Mouse (Mus musculus): ENCODE results near the gene Mtcl1. TPM values are rescaled to one million over a fixed set of nuclear protein-coding genes. Genes with fewer than 3 reads are reported as not detected.

Mtcl1 gene
- polyA plus RNA-seq, 2 experiments: 0.08 TPM; not detected in 1

DNA sequence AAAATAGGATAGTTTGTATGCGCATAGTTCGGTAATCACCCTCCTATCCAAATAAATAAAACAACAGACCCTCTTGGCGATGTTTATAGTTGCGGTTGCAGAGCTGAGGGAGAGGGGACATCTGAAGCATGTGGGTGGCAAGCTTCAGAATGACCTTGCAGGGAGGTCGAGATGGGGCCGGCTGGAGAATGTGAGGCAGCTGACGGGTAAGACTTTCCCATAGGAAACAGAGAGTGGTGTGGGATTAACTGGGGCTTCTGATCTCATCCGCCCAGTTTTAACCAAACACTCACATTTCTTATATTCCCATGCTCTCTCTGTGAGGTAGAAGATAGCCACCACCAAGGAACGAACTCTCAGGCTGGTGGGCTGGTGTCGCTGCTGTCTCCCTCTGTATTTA, 134.1 kb downstream of the Mtcl1 start:
- ATAC-seq (ENCODE audit: insufficient read depth): no peak
- no peak for TF ChIP-seq CTCF (IDR thresholded peaks at IDR 0.05; ENCODE audit: low read depth)
- no peak for TF ChIP-seq EP300 (IDR thresholded peaks at IDR 0.05; ENCODE audit: low read depth)
- no peak for DNase-seq (ENCODE audit: low read depth in 3 of 3, low spot score in 3 of 3)
- no peaks in the 10 kb centered on the region for H3K9me3 ChIP-seq (ENCODE audit: control insufficient read depth, low read length)
- no peak overlapping the region for H3K4me3 ChIP-seq (ENCODE audit: insufficient read depth in 1 of 2, low read depth in 2 of 2, low read length in 2 of 2)
- peaks cover 0 to 2% of the 10 kb centered on the region in 2 experiments; a peak in 1 of 4 replicates for H3K4me1 ChIP-seq (replicated peaks; ENCODE audit: control insufficient read depth in 2 of 2, insufficient read depth in 2 of 2, low read length in 1 of 2)
- no peak overlapping the region for H3K4me2 ChIP-seq (ENCODE audit: low read depth)
- H3K9ac ChIP-seq (replicated peaks): no peak overlapping the region
- H3K27me3 ChIP-seq (ENCODE audit: control insufficient read depth, insufficient read depth, low read length): no peaks in the 10 kb centered on the region
- no peak overlapping the region for H3K27ac ChIP-seq
- H3K36me3 ChIP-seq (replicated peaks; ENCODE audit: control insufficient read depth, insufficient read depth, low read depth): no peaks in the 10 kb centered on the region
- 20% methylated on average over 10 of the region's 10 CpGs for WGBS (ENCODE audit: insufficient replicate concordance)

DNA sequence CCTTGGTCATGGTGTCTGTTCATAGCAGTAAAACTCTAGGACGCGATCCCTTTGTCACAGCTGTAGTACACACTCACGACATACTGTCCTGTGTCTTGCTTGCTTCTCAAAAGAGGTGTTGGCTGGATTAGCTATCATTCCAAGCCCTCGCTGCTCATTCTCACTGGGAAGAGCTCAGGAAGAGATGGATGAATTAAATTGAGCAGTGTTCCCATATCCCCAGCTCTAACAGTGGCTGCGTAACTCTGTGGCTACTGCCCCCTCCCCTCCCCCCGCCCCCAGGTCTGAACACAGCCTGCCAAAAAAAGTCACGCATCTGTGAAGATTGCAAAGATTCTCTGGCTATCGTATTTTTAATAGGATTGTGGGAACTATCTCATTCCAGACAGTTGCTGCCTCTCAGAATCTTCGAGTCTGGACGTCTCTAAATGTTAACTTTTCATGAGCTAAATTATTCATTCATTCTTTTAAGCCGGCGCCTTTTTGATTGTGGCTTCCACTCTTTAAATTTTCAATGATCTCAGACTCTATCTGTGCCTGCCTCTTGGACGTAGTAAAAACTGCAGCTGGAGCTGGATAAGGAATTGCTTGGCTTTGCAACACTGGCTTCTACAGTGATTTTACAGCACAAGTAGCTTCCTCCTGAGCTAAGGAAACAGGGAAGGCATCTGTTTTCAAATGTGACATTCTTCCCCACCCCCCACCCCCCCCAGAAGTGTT, 134.8 kb downstream of the Mtcl1 start:
- WGBS (ENCODE audit: insufficient replicate concordance): 49% methylated on average over 13 of the region's 13 CpGs
- Histone ChIP-seq H3K4me1 (replicated peaks; ENCODE audit: control insufficient read depth in 2 of 2, insufficient read depth in 2 of 2, low read length in 1 of 2) (peaks cover 0 to 2% of the 10 kb centered on the region in 2 experiments; a peak in 1 of 4 replicates), H3K4me2 (ENCODE audit: low read depth) (no peak overlapping the region), H3K9ac (replicated peaks) (no peak overlapping the region), H3K4me3 (ENCODE audit: insufficient read depth in 1 of 2, low read depth in 2 of 2, low read length in 2 of 2) (no peak overlapping the region), H3K9me3 (ENCODE audit: control insufficient read depth, low read length) (no peaks in the 10 kb centered on the region), H3K27me3 (ENCODE audit: control insufficient read depth, insufficient read depth, low read length) (no peaks in the 10 kb centered on the region), H3K27ac (no peak overlapping the region), H3K36me3 (replicated peaks; ENCODE audit: control insufficient read depth, insufficient read depth, low read depth) (no peaks in the 10 kb centered on the region)
- ATAC-seq (ENCODE audit: insufficient read depth): no peak
- TF ChIP-seq EP300 (IDR thresholded peaks at IDR 0.05; ENCODE audit: low read depth) (no peak), CTCF (IDR thresholded peaks at IDR 0.05; ENCODE audit: low read depth) (no peak)
- DNase-seq (ENCODE audit: low read depth in 3 of 3, low spot score in 3 of 3): no peak

DNA sequence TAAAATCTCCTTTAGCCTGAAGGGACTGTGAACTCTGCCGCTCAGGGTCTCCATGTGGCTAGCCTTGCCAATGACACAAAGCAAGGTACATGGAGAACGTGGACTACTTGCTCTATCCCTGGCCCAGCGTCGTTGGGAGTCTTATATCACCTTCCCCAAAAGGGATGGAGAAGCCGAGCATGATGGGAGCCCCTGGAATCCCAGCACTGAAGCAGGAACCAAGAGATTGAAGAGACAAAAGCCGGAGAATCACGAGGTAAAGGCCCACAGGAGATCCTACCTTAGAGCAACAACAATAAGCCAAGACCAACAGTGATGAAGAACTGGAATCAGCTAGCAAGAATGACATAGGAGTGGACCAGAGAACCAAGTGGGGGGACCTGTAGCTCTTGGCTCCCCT, 147.6 kb downstream of the Mtcl1 start:
- Histone ChIP-seq H3K9ac (replicated peaks) (no peak overlapping the region), H3K4me3 (ENCODE audit: insufficient read depth in 1 of 2, low read depth in 2 of 2, low read length in 2 of 2) (no peak overlapping the region), H3K36me3 (replicated peaks; ENCODE audit: control insufficient read depth, insufficient read depth, low read depth) (no peaks in the 10 kb centered on the region), H3K4me1 (replicated peaks; ENCODE audit: control insufficient read depth in 2 of 2, insufficient read depth in 2 of 2, low read length in 1 of 2) (no peaks in the 10 kb centered on the region), H3K9me3 (ENCODE audit: control insufficient read depth, low read length) (no peaks in the 10 kb centered on the region), H3K27ac (no peak overlapping the region), H3K4me2 (ENCODE audit: low read depth) (no peak overlapping the region), H3K27me3 (ENCODE audit: control insufficient read depth, insufficient read depth, low read length) (no peaks in the 10 kb centered on the region)
- ATAC-seq (ENCODE audit: insufficient read depth) (no peak), DNase-seq (ENCODE audit: low read depth in 3 of 3, low spot score in 3 of 3) (no peak)
- 64% methylated on average over 7 of the region's 7 CpGs for WGBS (ENCODE audit: insufficient replicate concordance)
- TF ChIP-seq EP300 (IDR thresholded peaks at IDR 0.05; ENCODE audit: low read depth): no peak
- TF ChIP-seq CTCF (IDR thresholded peaks at IDR 0.05; ENCODE audit: low read depth): no peak

DNA sequence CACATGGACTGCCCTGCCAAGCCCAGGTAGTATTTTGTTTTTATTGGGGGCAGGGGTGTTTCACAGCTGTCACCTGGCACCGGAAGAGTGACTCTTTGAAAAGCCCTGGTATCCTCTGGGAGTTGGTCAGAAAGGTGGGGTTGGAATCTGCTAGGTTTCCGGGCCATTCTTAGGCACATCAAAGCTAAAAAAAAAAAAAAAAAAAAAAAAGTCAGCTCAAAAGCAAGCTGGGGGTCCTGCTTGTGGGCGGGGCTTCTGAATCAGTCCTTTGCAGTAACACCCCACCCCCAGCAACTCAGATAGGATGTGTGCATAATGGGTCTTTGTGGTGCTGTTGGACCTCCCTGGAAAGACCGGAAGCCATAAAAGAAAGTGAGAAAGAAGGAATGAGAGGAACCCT, 148.3 kb downstream of the Mtcl1 start:
- Histone ChIP-seq H3K36me3 (replicated peaks; ENCODE audit: control insufficient read depth, insufficient read depth, low read depth) (no peaks in the 10 kb centered on the region), H3K4me3 (ENCODE audit: insufficient read depth in 1 of 2, low read depth in 2 of 2, low read length in 2 of 2) (no peak overlapping the region), H3K4me2 (ENCODE audit: low read depth) (no peak overlapping the region), H3K9me3 (ENCODE audit: control insufficient read depth, low read length) (no peaks in the 10 kb centered on the region), H3K4me1 (replicated peaks; ENCODE audit: control insufficient read depth in 2 of 2, insufficient read depth in 2 of 2, low read length in 1 of 2) (no peaks in the 10 kb centered on the region), H3K27me3 (ENCODE audit: control insufficient read depth, insufficient read depth, low read length) (no peaks in the 10 kb centered on the region), H3K9ac (replicated peaks) (no peak overlapping the region), H3K27ac (no peak overlapping the region)
- 48% methylated on average over 4 of the region's 4 CpGs for WGBS (ENCODE audit: insufficient replicate concordance)
- DNase-seq (ENCODE audit: low read depth in 3 of 3, low spot score in 3 of 3): no peak
- ATAC-seq (ENCODE audit: insufficient read depth): no peak
- no peak for TF ChIP-seq CTCF (IDR thresholded peaks at IDR 0.05; ENCODE audit: low read depth)
- no peak for TF ChIP-seq EP300 (IDR thresholded peaks at IDR 0.05; ENCODE audit: low read depth)

DNA sequence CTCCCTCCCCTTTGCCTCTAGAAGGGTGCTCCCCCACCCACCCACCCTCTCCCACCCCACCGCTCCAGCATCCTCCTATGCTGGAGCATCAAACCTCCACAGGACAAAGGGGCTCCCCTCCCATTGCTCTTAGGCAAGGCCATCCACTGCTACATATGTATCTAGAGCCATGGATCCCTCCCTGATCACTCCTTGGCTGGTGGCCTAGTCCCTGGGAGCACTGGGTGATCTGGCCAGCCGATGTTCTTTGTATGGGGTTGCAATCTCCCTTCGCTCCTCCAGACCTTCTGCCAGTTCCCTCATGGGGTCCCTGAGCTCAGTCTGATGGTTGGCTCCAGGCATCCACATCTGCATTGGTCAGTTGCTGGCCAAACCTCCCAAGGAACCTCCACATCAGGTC, 151.8 kb downstream of the Mtcl1 start:
- no peak for ATAC-seq (ENCODE audit: insufficient read depth)
- Histone ChIP-seq H3K9ac (replicated peaks) (no peak overlapping the region), H3K4me1 (replicated peaks; ENCODE audit: control insufficient read depth in 2 of 2, insufficient read depth in 2 of 2, low read length in 1 of 2) (no peaks in the 10 kb centered on the region), H3K27ac (no peak overlapping the region), H3K4me2 (ENCODE audit: low read depth) (no peak overlapping the region), H3K27me3 (ENCODE audit: control insufficient read depth, insufficient read depth, low read length) (no peaks in the 10 kb centered on the region), H3K4me3 (ENCODE audit: insufficient read depth in 1 of 2, low read depth in 2 of 2, low read length in 2 of 2) (no peak overlapping the region), H3K36me3 (replicated peaks; ENCODE audit: control insufficient read depth, insufficient read depth, low read depth) (no peaks in the 10 kb centered on the region), H3K9me3 (ENCODE audit: control insufficient read depth, low read length) (no peaks in the 10 kb centered on the region)
- 65% methylated on average over 3 of the region's 3 CpGs for WGBS (ENCODE audit: insufficient replicate concordance)
- TF ChIP-seq EP300 (IDR thresholded peaks at IDR 0.05; ENCODE audit: low read depth): no peak
- no peak for TF ChIP-seq CTCF (IDR thresholded peaks at IDR 0.05; ENCODE audit: low read depth)
- no peak for DNase-seq (ENCODE audit: low read depth in 3 of 3, low spot score in 3 of 3)

Measured in liver, embryonic 14.5 days (tissue).